Mouse (Mus musculus) hindbrain, postnatal 0 days (tissue): ENCODE data around the gene Bbs9. TPM values are rescaled to one million over a fixed set of nuclear protein-coding genes. Genes with fewer than 3 reads are reported as not detected.

ENCODE experiments used
- ATAC-seq: fragments of 200-750 bp; cut with Nextera tagmentation; 2 replicates; pipeline ENCODE4 v1.8.0; 2017; ENCODE audit warnings: mild to moderate bottlenecking, moderate TSS enrichment, moderate library complexity
- DNase-seq: peaks from one replicate; pipeline ENCODE4 v3.0.0-alpha.2; 2015; ENCODE audit warnings: low spot score
- H3K27ac ChIP-seq: fragments of 300-500 bp; sonication (generic); 2 replicates; pipeline ENCODE4 v1.5.1; 2014; ENCODE audit warnings: mild to moderate bottlenecking
- H3K27me3 ChIP-seq: fragments of 300-500 bp; sonication (generic); 2 replicates; pipeline ENCODE4 v1.6.1; 2014; ENCODE audit warnings: low read length, mixed read lengths; ENCODE audit not compliant: insufficient read depth
- H3K36me3 ChIP-seq: fragments of 300-500 bp; sonication (generic); 2 replicates; pipeline ENCODE4 v1.6.1; 2014; ENCODE audit warnings: low read length, mixed read lengths; ENCODE audit not compliant: insufficient read depth
- H3K4me1 ChIP-seq: fragments of 300-500 bp; sonication (generic); 2 replicates; pipeline ENCODE4 v1.6.1; 2014; ENCODE audit warnings: antibody characterized with exemption, low read length, mixed read lengths; ENCODE audit not compliant: insufficient read depth
- H3K4me2 ChIP-seq: fragments of 300-500 bp; sonication (generic); 2 replicates; pipeline ENCODE4 v1.6.1; 2014; ENCODE audit warnings: low read depth, mild to moderate bottlenecking, low read length, moderate library complexity, mixed read lengths
- H3K4me3 ChIP-seq: fragments of 300-500 bp; sonication (generic); 2 replicates; pipeline ENCODE4 v1.5.1; 2014; ENCODE audit warnings: low read length
- H3K9ac ChIP-seq: fragments of 300-500 bp; sonication (generic); replicated peaks from 2 replicates; pipeline ENCODE4 v1.6.1; 2014; ENCODE audit warnings: mild to moderate bottlenecking, low read length, moderate library complexity, mixed read lengths
- H3K9me3 ChIP-seq: fragments of 300-500 bp; sonication (generic); 2 replicates; pipeline ENCODE4 v1.6.1; 2016; ENCODE audit warnings: low read length, mixed read lengths
- CTCF ChIP-seq: IDR thresholded peaks from 2 replicates; pipeline ENCODE4 v1.5.1; 2016; ENCODE audit warnings: antibody characterized with exemption, control low read depth, low read depth
- WGBS: fragments of 180-500 bp; shearing (Covaris S2); extraction: QIAGEN DNeasy Blood & Tissue Kit; methylation state at CpG from one replicate; pipeline ENCODE4 v1.1.7; 2014; 5-methylcytosine and 5-hydroxymethylcytosine counted together
- polyA plus RNA-seq: library from polyadenylated mRNA; unstranded; fragments of >200 nt; fragmentation: Nextera tagmentation; extraction: Ambion mirVana; gene quantifications from 2 replicates; pipeline ENCODE4 v1.2.1, GENCODE M21; 2015
- total RNA-seq: library from RNA; depleted of rRNA; stranded (reverse); fragments of >200 nt; gene quantifications from 2 replicates; pipeline ENCODE4 v1.2.3, GENCODE M21; 2014

Bbs9 gene
- total and polyA plus RNA-seq, 2 experiments from 2014 or later = 15.2 to 27.5 TPM

- no peak for ATAC-seq
- WGBS = 66% methylated on average over 7 of the region's 7 CpGs
- no peaks in the 10 kb centered on the region for H3K36me3 ChIP-seq
- H3K4me3 ChIP-seq = no peak overlapping the region
- H3K4me1 ChIP-seq = no peaks in the 10 kb centered on the region
- no peak overlapping the region for H3K9ac ChIP-seq
- H3K27ac ChIP-seq = no peak overlapping the region
- TF ChIP-seq CTCF = no peak
- DNase-seq = no peak
- H3K27me3 ChIP-seq = no peaks in the 10 kb centered on the region
- no peak overlapping the region for H3K4me2 ChIP-seq
- H3K9me3 ChIP-seq = no peaks in the 10 kb centered on the region
Observed at GRCm38 (mm10) chr9:22800675-22801074, 325.2 kb downstream of the Bbs9 start.

- no peak for ATAC-seq
Observed at GRCm38 (mm10) chr9:22805981-22806380, 330.5 kb downstream of the Bbs9 start.

GRCm38 (mm10) chr9:22806494-22806893 is 331.0 kb downstream of the Bbs9 start:
- H3K4me2 ChIP-seq = no peak overlapping the region
- no peak for TF ChIP-seq CTCF
- no peak overlapping the region for H3K9ac ChIP-seq
- no peak overlapping the region for H3K4me3 ChIP-seq
- H3K27ac ChIP-seq = no peak overlapping the region
- H3K27me3 ChIP-seq = no peaks in the 10 kb centered on the region
- H3K4me1 ChIP-seq = no peaks in the 10 kb centered on the region
- H3K9me3 ChIP-seq = no peaks in the 10 kb centered on the region
- no peaks in the 10 kb centered on the region for H3K36me3 ChIP-seq
- DNase-seq = no peak
- WGBS = 75% methylated on average over 5 of the region's 5 CpGs
- ATAC-seq = no peak

More at GRCm38 (mm10) chr9:22805981-22806380, 330.5 kb downstream of the Bbs9 start:
- H3K27ac ChIP-seq = no peak overlapping the region
- H3K9ac ChIP-seq = no peak overlapping the region
- WGBS = 91% methylated on average over 1 of the region's 1 CpGs
- no peaks in the 10 kb centered on the region for H3K4me1 ChIP-seq
- H3K36me3 ChIP-seq = no peaks in the 10 kb centered on the region
- H3K27me3 ChIP-seq = no peaks in the 10 kb centered on the region
- DNase-seq = no peak
- TF ChIP-seq CTCF = no peak
- H3K4me2 ChIP-seq = no peak overlapping the region
- no peak overlapping the region for H3K4me3 ChIP-seq
- H3K9me3 ChIP-seq = no peaks in the 10 kb centered on the region

- H3K27ac ChIP-seq = no peak overlapping the region
- 77% methylated on average over 5 of the region's 5 CpGs for WGBS
- TF ChIP-seq CTCF = no peak
- no peaks in the 10 kb centered on the region for H3K27me3 ChIP-seq
- H3K36me3 ChIP-seq = no peaks in the 10 kb centered on the region
- no peak overlapping the region for H3K9ac ChIP-seq
- no peak overlapping the region for H3K4me2 ChIP-seq
- no peaks in the 10 kb centered on the region for H3K9me3 ChIP-seq
- H3K4me1 ChIP-seq = no peaks in the 10 kb centered on the region
- DNase-seq (no peak), ATAC-seq (no peak)
- H3K4me3 ChIP-seq = no peak overlapping the region
Observed at GRCm38 (mm10) chr9:22807693-22808092, 332.2 kb downstream of the Bbs9 start.

- TF ChIP-seq CTCF = no peak
- Histone ChIP-seq H3K4me3 (no peak overlapping the region), H3K9me3 (no peaks in the 10 kb centered on the region), H3K36me3 (no peaks in the 10 kb centered on the region), H3K4me1 (no peaks in the 10 kb centered on the region), H3K4me2 (no peak overlapping the region), H3K27ac (no peak overlapping the region), H3K27me3 (no peaks in the 10 kb centered on the region), H3K9ac (no peak overlapping the region)
- ATAC-seq = no peak
- 92% methylated on average over 4 of the region's 4 CpGs for WGBS
- DNase-seq = no peak
Observed at GRCm38 (mm10) chr9:22809621-22810126, 334.2 kb downstream of the Bbs9 start.

- H3K4me2 ChIP-seq = no peak overlapping the region
- H3K9me3 ChIP-seq = no peaks in the 10 kb centered on the region
- H3K36me3 ChIP-seq = no peaks in the 10 kb centered on the region
- no peaks in the 10 kb centered on the region for H3K27me3 ChIP-seq
- no peak overlapping the region for H3K27ac ChIP-seq
- no peaks in the 10 kb centered on the region for H3K4me1 ChIP-seq
- 89% methylated on average over 8 of the region's 8 CpGs for WGBS
- ATAC-seq = no peak
- no peak for DNase-seq
- no peak overlapping the region for H3K9ac ChIP-seq
- no peak overlapping the region for H3K4me3 ChIP-seq
- TF ChIP-seq CTCF = no peak
Observed at GRCm38 (mm10) chr9:22810454-22810853, 334.9 kb downstream of the Bbs9 start.

GRCm38 (mm10) chr9:22811931-22812330 is 336.4 kb downstream of the Bbs9 start:
- no peak for ATAC-seq
- 88% methylated on average over 2 of the region's 2 CpGs for WGBS
- Histone ChIP-seq H3K36me3 (no peaks in the 10 kb centered on the region), H3K27me3 (no peaks in the 10 kb centered on the region), H3K9me3 (no peaks in the 10 kb centered on the region), H3K9ac (no peak overlapping the region), H3K4me1 (no peaks in the 10 kb centered on the region), H3K4me2 (no peak overlapping the region), H3K4me3 (no peak overlapping the region), H3K27ac (no peak overlapping the region)
- no peak for DNase-seq
- TF ChIP-seq CTCF = no peak
